Mouse (Mus musculus) heart, embryonic 15.5 days (tissue): ENCODE measurements around the gene Nradd. TPM values are rescaled to one million over a fixed set of nuclear protein-coding genes. Genes with fewer than 3 reads are reported as not detected.
A peak's percentile ranks its signal among the peaks of the same experiment; 100 is the strongest.

ENCODE experiments used
- ATAC-seq: fragments of 200-750 bp; cut with Nextera tagmentation; replicated peaks from 2 replicates; pipeline ENCODE4 v1.8.0; 2017; ENCODE audit warnings: low read depth, moderate TSS enrichment; ENCODE audit not compliant: insufficient number of reproducible peaks, insufficient read depth, low FRiP score
- H3K27ac ChIP-seq: fragments of 300-500 bp; sonication (generic); 2 replicates; pipeline ENCODE4 v1.5.1; 2015; ENCODE audit warnings: mild to moderate bottlenecking, inconsistent platforms
- H3K27me3 ChIP-seq: fragments of 300-500 bp; sonication (generic); 2 replicates; pipeline ENCODE4 v1.6.1; 2015; ENCODE audit warnings: inconsistent platforms
- H3K36me3 ChIP-seq: fragments of 300-500 bp; sonication (generic); 2 replicates; pipeline ENCODE4 v1.6.1; 2015; ENCODE audit warnings: mild to moderate bottlenecking, inconsistent platforms
- H3K4me1 ChIP-seq: fragments of 300-500 bp; sonication (generic); replicated peaks from 2 replicates; pipeline ENCODE4 v1.6.1; 2015; ENCODE audit warnings: inconsistent platforms
- H3K4me2 ChIP-seq: fragments of 300-500 bp; sonication (generic); 2 replicates; pipeline ENCODE4 v1.6.1; 2015; ENCODE audit warnings: inconsistent platforms, mild to moderate bottlenecking, moderate library complexity
- H3K4me3 ChIP-seq: fragments of 300-500 bp; sonication (generic); 2 replicates; pipeline ENCODE4 v1.5.1; 2015; ENCODE audit warnings: mild to moderate bottlenecking, inconsistent platforms
- H3K9ac ChIP-seq: fragments of 300-500 bp; sonication (generic); 2 replicates; pipeline ENCODE4 v1.6.1; 2015; ENCODE audit warnings: mild to moderate bottlenecking, inconsistent platforms
- H3K9me3 ChIP-seq: fragments of 300-500 bp; sonication (generic); replicated peaks from 2 replicates; pipeline ENCODE4 v1.6.1; 2016; ENCODE audit warnings: inconsistent platforms
- WGBS: fragments of 180-500 bp; shearing (Covaris S2); methylation state at CpG from one replicate; pipeline ENCODE4 v1.1.7; 2015; ENCODE audit warnings: mixed read lengths; 5-methylcytosine and 5-hydroxymethylcytosine counted together
- polyA plus RNA-seq: library from polyadenylated mRNA; unstranded; fragments of >200 nt; fragmentation: Nextera tagmentation; extraction: Ambion mirVana; gene quantifications from 2 replicates; pipeline ENCODE4 v1.2.1, GENCODE M21; 2015

Gene Nradd
- polyA plus RNA-seq, 1 experiment from 2014 or later, result 17.7 TPM

DNA sequence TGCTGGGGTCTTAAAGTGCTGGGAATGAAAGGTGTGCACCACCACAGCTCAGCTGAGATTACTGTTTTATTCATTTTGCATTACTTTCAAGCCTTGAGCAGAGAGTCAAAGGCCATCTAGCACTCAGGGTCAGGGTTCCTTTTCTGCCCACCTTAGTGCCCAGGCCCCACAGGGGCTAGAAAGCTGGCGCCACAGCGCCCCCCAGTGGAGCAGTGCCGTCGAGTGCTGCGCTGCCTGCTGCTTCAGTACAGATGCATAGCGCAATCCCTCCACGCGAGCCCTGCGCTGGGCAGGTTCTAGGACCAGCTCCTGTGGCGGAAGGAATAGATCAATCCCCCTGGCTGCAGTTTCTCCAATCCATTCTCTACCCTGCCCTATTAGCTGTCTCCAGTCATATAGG is 6.9 kb upstream of the Nradd start:
- 29% methylated on average over 10 of the region's 10 CpGs for WGBS
- peaks cover 8% of the 10 kb centered on the region for H3K4me1 ChIP-seq
- no peak overlapping the region for H3K4me3 ChIP-seq
- H3K27me3 ChIP-seq, result peaks cover 48% of the 10 kb centered on the region
- no peak for ATAC-seq
- no peak overlapping the region for H3K9ac ChIP-seq
- H3K36me3 ChIP-seq, result peaks cover 39% of the 10 kb centered on the region; the same call in 1 of the 2 replicates
- no peaks in the 10 kb centered on the region for H3K9me3 ChIP-seq
- H3K27ac ChIP-seq, result no peak overlapping the region
- H3K4me2 ChIP-seq, result peak overlapping the region; percentile 56

DNA sequence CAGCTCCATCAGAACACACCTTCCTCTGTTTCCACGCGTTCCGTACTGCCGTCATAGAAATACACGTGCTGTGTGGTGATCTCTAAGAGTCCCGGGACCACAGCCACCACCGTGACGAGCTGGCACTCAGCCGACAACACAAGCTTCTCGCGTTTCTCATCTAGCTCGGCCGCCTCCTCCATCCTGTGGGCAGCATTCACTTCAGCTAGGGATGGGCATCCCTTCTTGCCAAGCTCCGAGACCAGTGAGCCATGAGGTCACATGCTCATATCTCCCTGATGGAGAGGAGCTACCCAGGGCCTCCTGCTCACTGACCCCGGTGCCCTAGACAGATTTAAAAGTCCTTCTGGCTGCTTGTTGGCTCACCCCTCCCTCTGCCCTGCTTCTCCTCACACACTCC is 5.9 kb upstream of the Nradd start:
- H3K9me3 ChIP-seq, result no peaks in the 10 kb centered on the region
- peaks cover 39% of the 10 kb centered on the region; the same call in 1 of the 2 replicates for H3K36me3 ChIP-seq
- no peak overlapping the region for H3K27ac ChIP-seq
- no peak overlapping the region for H3K9ac ChIP-seq
- 83% methylated on average over 15 of the region's 15 CpGs for WGBS
- peaks cover 44% of the 10 kb centered on the region for H3K27me3 ChIP-seq
- ATAC-seq, result no peak
- H3K4me3 ChIP-seq, result no peak overlapping the region
- peaks cover 13% of the 10 kb centered on the region for H3K4me1 ChIP-seq
- H3K4me2 ChIP-seq, result no peak overlapping the region

DNA sequence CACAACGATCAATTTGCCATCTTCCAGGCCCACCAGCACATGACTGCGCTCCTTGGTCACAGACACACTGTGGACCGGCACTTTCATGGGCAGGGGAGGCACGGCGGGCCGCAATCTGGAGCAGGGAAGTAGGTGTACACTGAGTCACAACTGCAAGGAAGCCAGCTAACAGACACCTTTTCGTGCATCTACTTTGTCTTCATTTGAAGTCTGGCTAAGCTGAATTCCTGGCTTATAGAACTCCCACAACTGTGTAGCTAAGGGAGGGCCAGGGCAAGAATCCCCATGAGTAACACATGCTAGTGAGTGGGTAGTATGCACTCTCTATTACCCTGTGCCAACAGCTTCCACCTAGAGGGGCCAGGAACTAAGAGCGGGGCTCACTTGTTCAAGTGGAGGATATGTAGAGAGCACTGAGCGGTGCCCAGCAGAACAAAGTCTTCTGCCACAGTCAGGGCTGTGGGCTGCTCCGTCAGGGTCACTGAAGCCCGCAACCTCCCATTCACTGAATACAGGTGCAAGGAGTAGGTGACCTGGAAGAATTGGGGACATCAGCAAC is 1.2 kb upstream of the Nradd start:
- ATAC-seq, result no peak
- Histone ChIP-seq H3K4me3 (peak overlapping the region; percentile 66), H3K36me3 (peaks cover 26% of the 10 kb centered on the region; the same call in 1 of the 2 replicates), H3K9me3 (no peaks in the 10 kb centered on the region), H3K9ac (peak overlapping the region; percentile 74), H3K27ac (peak overlapping the region; percentile 88), H3K27me3 (0 out of 2 replicates have a peak, but pooled peaks cover 3% of the 10 kb centered on the region), H3K4me2 (peak overlapping the region; percentile 95), H3K4me1 (peaks cover 13% of the 10 kb centered on the region)
- WGBS, result 68% methylated on average over 11 of the region's 11 CpGs

GRCm38 (mm10) chr9:110623416-110624195 is 646 bp downstream of the Nradd start:
- no peaks in the 10 kb centered on the region for H3K9me3 ChIP-seq
- H3K36me3 ChIP-seq, result peaks cover 35% of the 10 kb centered on the region
- peak overlapping the region; percentile 66 for H3K4me3 ChIP-seq
- peak overlapping the region; percentile 88 for H3K27ac ChIP-seq
- peak overlapping the region; percentile 74 for H3K9ac ChIP-seq
- peak overlapping the region; percentile 95 for H3K4me2 ChIP-seq
- no peak for ATAC-seq
- 42% methylated on average over 8 of the region's 8 CpGs for WGBS
- peaks cover 13% of the 10 kb centered on the region for H3K4me1 ChIP-seq
- H3K27me3 ChIP-seq, result no peaks in the 10 kb centered on the region

DNA sequence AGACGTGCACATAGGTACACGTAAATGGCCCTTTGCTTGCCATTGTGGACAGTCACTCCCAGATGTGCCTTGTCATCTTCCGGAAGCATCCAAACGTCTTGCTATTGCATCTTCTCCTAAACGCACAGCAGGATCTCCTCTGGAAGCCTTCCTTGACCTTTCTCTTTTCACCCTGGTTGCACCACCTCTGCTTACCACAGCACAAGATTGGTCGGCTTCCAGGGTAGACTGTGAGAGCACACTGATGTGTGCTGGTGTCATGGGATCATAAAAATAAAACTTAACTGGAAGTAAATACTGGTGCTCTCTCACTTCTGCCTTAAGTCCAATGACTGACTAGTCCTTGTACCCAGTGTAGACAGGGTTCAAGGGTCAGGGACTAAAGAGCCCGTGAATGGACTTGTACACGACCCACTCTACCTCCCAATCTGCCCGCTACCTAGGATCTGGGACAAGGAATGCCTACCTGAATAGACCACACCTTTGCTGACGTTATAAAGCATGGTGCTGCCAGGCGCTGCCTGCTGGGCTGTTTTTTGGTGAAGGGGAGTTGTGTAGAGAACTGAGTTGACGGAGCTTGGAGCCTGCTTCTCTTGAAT is 1.5 kb downstream of the Nradd start:
- no peak overlapping the region for H3K9ac ChIP-seq
- no peaks in the 10 kb centered on the region for H3K27me3 ChIP-seq

GRCm38 (mm10) chr9:110620685-110621084 is 3.6 kb downstream of the Nradd start:
- Histone ChIP-seq H3K27ac (no peak overlapping the region), H3K27me3 (no peaks in the 10 kb centered on the region), H3K36me3 (peaks cover 40% of the 10 kb centered on the region), H3K4me3 (no peak overlapping the region), H3K9ac (no peak overlapping the region), H3K4me2 (no peak overlapping the region), H3K9me3 (no peaks in the 10 kb centered on the region), H3K4me1 (peaks cover 13% of the 10 kb centered on the region)
- 90% methylated on average over 7 of the region's 7 CpGs for whole genome bisulfite sequencing
- ATAC-seq, result no peak

More for the DNA sequence above, 1.5 kb downstream of the Nradd start:
- Histone ChIP-seq H3K9me3 (no peaks in the 10 kb centered on the region), H3K4me1 (peaks cover 13% of the 10 kb centered on the region), H3K27ac (no peak overlapping the region), H3K36me3 (peaks cover 39% of the 10 kb centered on the region), H3K4me2 (no peak overlapping the region), H3K4me3 (no peak overlapping the region)
- WGBS, result 82% methylated on average over 12 of the region's 12 CpGs
- no peak for ATAC-seq

- no peak overlapping the region for H3K4me3 ChIP-seq
- H3K27ac ChIP-seq, result no peak overlapping the region
- no peak overlapping the region for H3K4me2 ChIP-seq
- ATAC-seq, result no peak
- H3K36me3 ChIP-seq, result peaks cover 45% of the 10 kb centered on the region
- no peak overlapping the region for H3K9ac ChIP-seq
- peaks cover 8% of the 10 kb centered on the region for H3K4me1 ChIP-seq
- no peaks in the 10 kb centered on the region for H3K27me3 ChIP-seq
- whole genome bisulfite sequencing, result 84% methylated on average over 7 of the region's 7 CpGs
- no peaks in the 10 kb centered on the region for H3K9me3 ChIP-seq
Measured at GRCm38 (mm10) chr9:110620180-110620579, 4.1 kb downstream of the Nradd start.

- no peak overlapping the region for H3K4me2 ChIP-seq
- no peak overlapping the region for H3K27ac ChIP-seq
- H3K36me3 ChIP-seq, result peaks cover 55% of the 10 kb centered on the region
- H3K9me3 ChIP-seq, result no peaks in the 10 kb centered on the region
- H3K27me3 ChIP-seq, result no peaks in the 10 kb centered on the region
- H3K4me1 ChIP-seq, result no peaks in the 10 kb centered on the region
- ATAC-seq, result no peak
- no peak overlapping the region for H3K4me3 ChIP-seq
- H3K9ac ChIP-seq, result no peak overlapping the region
- 69% methylated on average over 3 of the region's 3 CpGs for WGBS
Measured at GRCm38 (mm10) chr9:110617081-110617480, 7.2 kb downstream of the Nradd start.

GRCm38 (mm10) chr9:110611471-110611870 is 12.8 kb downstream of the Nradd start:
- Histone ChIP-seq H3K27ac (no peak overlapping the region), H3K4me1 (no peaks in the 10 kb centered on the region), H3K4me2 (no peak overlapping the region), H3K36me3 (peaks cover 32% of the 10 kb centered on the region), H3K9me3 (no peaks in the 10 kb centered on the region), H3K4me3 (no peak overlapping the region), H3K27me3 (no peaks in the 10 kb centered on the region), H3K9ac (no peak overlapping the region)
- WGBS, result 86% methylated on average over 3 of the region's 3 CpGs
- ATAC-seq, result no peak

- no peak overlapping the region for H3K27ac ChIP-seq
- no peak for ATAC-seq
- no peak overlapping the region for H3K4me2 ChIP-seq
- WGBS, result 79% methylated on average over 1 of the region's 1 CpGs
- H3K9ac ChIP-seq, result no peak overlapping the region
- no peak overlapping the region for H3K4me3 ChIP-seq
- H3K27me3 ChIP-seq, result no peaks in the 10 kb centered on the region
- H3K9me3 ChIP-seq, result no peaks in the 10 kb centered on the region
- H3K4me1 ChIP-seq, result peaks cover 4% of the 10 kb centered on the region; the same call in 1 of the 2 replicates
- peaks cover 9% of the 10 kb centered on the region; the same call in 1 of the 2 replicates for H3K36me3 ChIP-seq
Measured at GRCm38 (mm10) chr9:110583521-110583920, 40.7 kb downstream of the Nradd start.

DNA sequence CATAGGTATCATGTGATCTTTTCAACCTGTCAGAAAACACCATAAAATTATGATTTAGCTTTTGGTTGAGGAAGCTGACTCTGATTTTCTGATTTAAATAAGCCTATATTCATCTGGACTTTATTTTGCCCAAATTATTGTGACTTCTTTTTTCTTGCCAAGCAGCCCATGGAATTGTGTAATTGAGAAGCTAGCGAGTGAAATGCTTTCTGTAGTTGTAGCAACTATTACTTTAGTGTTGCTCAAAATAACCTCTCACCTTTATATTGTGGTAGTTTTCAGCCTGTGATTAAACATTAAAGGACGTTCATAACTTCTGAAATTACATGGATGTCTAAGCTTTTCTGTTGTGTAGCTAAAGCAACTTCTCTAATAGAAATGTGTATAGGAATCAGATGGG is 42.1 kb downstream of the Nradd start:
- Histone ChIP-seq H3K36me3 (peaks cover 14% of the 10 kb centered on the region), H3K4me2 (no peak overlapping the region), H3K27ac (no peak overlapping the region), H3K27me3 (no peaks in the 10 kb centered on the region), H3K9me3 (no peaks in the 10 kb centered on the region), H3K4me1 (peaks cover 4% of the 10 kb centered on the region; the same call in 1 of the 2 replicates), H3K9ac (no peak overlapping the region), H3K4me3 (no peak overlapping the region)
- ATAC-seq, result no peak
- 90% methylated on average over 2 of the region's 2 CpGs for WGBS
